Mouse (Mus musculus): Measurements from ENCODE around the gene L3mbtl3.

DNA sequence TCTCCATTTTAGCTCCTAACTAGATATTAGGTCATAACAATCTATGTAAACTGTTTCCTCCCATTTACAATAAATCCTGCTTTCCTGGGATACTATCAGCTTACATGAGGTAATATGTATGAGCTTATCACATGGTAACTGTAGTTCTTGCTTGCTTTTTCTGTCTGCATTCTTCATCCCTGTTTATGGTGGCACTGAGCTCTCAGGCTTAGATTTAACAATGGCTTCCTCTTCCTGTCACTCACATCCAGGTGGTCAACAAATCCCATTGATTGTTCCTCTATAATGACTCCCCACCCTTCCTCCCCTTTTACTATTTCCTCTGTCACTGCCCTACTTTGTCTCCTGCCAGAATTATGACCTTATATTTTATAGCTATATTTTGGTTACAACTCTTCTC is 12.9 kb upstream of the L3mbtl3 start:
- TF ChIP-seq CTCF (conservative IDR thresholded peaks at IDR 0.05 in 1 of 2, IDR thresholded peaks at IDR 0.05 in 1 of 2; ENCODE audit: low read depth in 2 of 2, low read length in 2 of 2) = no peak
- TF ChIP-seq HCFC1 (IDR thresholded peaks at IDR 0.05; ENCODE audit: low read depth, low read length) = no peak
- TF ChIP-seq ZNF384 (IDR thresholded peaks at IDR 0.05; ENCODE audit: low read depth, low read length) = no peak
- TF ChIP-seq MEF2A (IDR thresholded peaks at IDR 0.05; ENCODE audit: borderline replicate concordance, low read depth, low read length) = no peak
- no peak for TF ChIP-seq POLR2A (IDR thresholded peaks at IDR 0.05; ENCODE audit: low read depth, low read length)
- no peak for TF ChIP-seq E2F4 (IDR thresholded peaks at IDR 0.05; ENCODE audit: insufficient replicate concordance, low read depth, low read length)
- TF ChIP-seq MYC (IDR thresholded peaks at IDR 0.05; ENCODE audit: low read depth, low read length) = no peak
- no peak for TF ChIP-seq CHD2 (IDR thresholded peaks at IDR 0.05; ENCODE audit: low read length)
- TF ChIP-seq ELF1 (IDR thresholded peaks at IDR 0.05; ENCODE audit: low read depth, low read length) = no peak
- TF ChIP-seq MAX (IDR thresholded peaks at IDR 0.05; ENCODE audit: low read length) = no peak
- no peak for TF ChIP-seq PAX5 (IDR thresholded peaks at IDR 0.05; ENCODE audit: low read length)
- TF ChIP-seq EP300 (IDR thresholded peaks at IDR 0.05; ENCODE audit: low read length) = no peak
- TF ChIP-seq USF2 (conservative IDR thresholded peaks at IDR 0.05; ENCODE audit: low read depth, low read length) = no peak
